Mouse (Mus musculus) layer of hippocampus, adult 9-11 months (tissue): Measurements from ENCODE around the gene Crtam.

Experiments
- DNase-seq: peaks from one replicate; pipeline ENCODE4 v3.0.0; 2022

Gene Crtam

DNA sequence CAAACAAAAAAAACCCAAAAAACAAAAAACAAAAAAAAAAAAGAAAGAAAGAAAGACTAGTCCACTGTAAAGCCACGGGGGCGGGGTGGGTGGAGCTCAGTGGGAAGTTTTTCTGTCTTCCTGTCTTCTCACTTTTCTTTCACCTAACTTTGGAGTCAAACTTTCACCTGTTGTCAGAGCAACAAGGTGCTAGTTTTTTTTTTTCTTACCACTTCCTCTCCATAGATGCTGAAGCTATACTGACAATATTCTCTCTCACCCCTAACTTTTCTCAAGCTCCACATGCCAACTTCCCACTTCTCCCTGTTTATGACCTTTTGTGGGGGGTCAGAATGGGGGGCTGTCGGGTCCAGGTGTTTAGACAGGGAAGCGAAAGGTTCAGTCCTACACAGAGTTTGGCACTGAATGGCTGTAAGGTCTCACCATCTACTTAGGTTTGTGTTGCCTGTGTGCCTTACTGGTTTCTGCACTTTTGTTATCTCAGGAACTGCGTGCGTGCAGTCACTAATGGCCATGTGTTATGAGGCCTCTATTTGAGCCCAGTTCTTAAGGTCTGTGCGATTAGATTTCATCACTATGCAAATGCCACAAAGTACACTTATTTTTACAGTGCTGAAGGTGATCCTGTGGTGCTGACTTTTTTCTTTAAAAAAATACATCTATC is 7.2 kb downstream of the Crtam start:
- no peak for DNase-seq

GRCm38 (mm10) chr9:40994075-40994474 is 10.4 kb downstream of the Crtam start:
- DNase-seq: no peak

GRCm38 (mm10) chr9:40991511-40991910 is 12.9 kb downstream of the Crtam start:
- DNase-seq: no peak

- DNase-seq: peak; percentile 57
Measured at GRCm38 (mm10) chr9:40989940-40990588, 14.4 kb downstream of the Crtam start.

DNA sequence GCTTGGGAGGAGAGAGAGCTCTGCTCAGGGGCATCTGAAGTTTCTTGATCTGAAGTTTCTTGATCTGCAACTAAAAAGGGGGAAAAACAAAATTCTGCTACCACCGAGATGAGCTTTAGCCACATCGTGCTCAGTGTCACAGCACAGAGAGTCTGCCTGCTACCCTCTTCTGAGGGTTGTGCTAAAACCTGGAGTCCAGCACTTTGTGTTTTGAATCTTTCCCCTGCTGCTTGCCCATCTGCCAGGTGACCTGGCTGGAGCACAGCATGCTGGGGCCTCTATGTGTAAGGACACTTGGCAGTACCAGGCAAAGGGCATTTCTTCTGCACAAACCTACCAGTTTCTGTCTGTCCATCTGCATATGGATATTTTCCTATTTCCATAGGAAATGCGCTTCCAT is 20.1 kb downstream of the Crtam start:
- no peak for DNase-seq

DNA sequence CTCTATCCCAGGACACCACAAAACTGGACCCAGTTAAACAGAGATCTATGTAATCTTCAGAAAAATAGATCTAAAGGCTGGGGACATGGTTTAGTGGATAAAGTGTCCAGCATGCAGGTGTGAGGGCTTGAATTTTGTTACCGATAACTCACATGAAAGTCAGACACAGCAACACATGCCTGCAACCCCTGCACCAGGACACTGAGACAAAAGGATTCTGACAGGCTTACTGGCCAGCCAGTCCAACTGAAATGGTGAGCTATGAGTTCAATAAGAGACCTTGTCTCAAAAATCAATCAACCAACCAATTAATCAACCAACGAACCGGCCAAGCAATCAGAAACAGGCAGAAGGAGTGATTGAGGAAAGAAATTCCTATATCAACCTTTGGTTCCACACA is 20.7 kb downstream of the Crtam start:
- DNase-seq: no peak

GRCm38 (mm10) chr9:40982480-40982879 is 21.9 kb downstream of the Crtam start:
- no peak for DNase-seq

- DNase-seq: no peak
Measured at GRCm38 (mm10) chr9:40974042-40974801, 30.2 kb downstream of the Crtam start.

- no peak for DNase-seq
Measured at GRCm38 (mm10) chr9:40964418-40964714, 40.1 kb downstream of the Crtam start.

DNA sequence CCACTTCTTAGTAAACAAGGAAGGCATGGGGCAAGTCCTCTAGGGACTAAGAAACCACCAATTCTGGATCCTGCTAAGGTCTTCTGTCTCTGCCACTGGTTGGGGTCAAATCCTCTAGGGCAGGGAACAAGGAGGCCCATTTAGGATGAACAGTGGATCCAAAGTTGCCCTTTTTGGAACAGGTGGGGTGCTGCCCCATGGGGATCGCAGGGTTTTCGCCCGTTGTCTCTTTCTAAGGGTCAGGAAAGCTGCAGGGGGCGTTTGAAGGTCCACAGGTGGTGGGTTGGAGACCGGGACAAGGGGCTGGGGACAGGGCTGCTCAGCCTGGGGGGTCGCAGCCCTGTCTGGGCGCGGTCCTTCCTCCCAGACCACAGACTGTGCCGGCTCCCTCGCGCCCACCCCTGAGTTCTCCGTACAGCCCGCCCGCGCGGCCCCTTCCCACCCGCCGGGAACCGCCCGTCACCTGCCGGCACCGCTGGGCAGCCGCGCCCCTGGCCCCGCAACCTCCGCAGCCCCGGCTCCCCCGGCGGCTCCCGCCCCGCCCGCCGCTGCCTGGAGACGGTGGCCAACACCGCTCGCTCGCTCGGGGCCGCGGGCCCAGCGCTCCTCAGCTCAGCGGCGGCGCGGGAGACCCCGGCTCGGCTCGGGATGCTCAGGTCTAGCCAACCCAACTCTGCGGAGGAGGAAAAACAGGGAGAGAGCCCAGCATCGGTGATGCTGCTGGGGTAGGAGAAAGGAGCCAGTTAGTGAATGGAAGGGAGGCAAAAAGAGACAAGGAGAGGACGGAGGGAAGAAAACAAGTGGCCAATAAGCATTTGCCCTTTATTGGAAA is 40.6 kb downstream of the Crtam start, which contains the start of gene Jhy:
Gene Jhy, minus strand, starts transcription at position 533 of the 832 bp plus-strand sequence.
- DNase-seq: no peak

- no peak for DNase-seq
Measured at GRCm38 (mm10) chr9:40961401-40961800, 43.0 kb downstream of the Crtam start.

DNA sequence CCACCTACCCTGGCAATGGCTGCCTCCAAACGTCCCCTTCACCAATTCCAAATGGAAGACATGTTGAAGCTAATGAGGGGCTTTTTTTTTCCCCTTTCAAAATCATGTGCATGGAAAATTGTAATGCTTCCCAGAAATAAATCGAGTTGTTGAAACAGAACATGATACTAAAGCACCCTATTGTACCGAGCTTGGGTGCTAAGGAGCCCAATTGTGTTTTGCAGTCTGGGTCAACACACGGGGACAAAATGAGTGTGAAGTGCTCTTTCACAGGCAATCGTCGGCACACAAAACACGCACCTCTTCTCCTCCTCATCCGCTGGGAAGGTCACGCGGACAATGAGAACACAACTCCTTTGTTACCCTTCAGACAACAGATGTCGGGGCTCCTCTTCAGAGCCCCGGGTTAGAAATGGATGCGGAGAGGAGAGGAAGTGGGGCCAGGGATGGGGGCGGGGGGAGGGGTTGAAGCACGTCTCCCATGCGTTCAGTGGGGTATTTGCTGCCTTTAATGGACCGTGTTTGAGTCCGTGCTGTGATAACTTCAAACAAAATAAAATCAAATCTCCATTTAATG is 55.3 kb downstream of the Crtam start:
- no peak for DNase-seq

DNA sequence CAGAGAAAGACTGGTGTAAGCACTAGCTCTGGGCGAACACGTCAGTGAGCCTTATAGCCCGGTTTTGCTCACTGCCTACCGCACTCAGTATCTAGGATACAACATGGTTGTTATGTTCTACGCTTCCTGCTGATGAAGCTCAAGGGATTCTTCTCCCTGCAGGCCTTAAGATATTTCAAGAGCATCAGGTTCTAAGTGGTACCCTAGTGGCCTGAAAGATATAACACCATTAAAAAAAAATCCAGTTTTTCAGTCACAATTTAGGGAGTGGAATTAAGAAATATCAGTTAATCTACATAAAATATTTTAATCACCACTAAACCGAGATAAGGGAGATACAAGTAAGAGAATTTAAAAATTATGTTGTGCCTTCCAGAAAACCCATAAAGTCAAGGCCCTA is 56.0 kb downstream of the Crtam start:
- DNase-seq: no peak

DNA sequence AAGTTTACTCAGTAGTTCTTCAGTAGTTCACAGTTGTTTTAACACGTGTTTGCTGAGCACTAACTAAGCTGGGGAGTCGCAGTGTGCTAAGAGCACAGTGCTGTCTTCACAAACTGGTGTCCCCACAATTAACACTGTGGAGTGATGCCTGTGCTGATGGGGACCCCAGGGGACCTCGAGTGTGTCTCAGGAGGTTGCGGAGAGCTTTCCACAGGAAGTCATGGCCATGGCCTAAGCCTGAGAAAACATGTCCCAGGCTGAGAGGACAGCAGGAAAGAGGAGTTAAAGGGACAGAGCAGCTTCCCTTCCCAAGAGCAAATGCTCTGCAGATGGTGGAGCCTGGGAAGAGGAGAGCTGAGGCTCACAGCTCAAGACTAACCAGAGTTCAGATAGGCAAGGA is 57.3 kb downstream of the Crtam start:
- no peak for DNase-seq

DNA sequence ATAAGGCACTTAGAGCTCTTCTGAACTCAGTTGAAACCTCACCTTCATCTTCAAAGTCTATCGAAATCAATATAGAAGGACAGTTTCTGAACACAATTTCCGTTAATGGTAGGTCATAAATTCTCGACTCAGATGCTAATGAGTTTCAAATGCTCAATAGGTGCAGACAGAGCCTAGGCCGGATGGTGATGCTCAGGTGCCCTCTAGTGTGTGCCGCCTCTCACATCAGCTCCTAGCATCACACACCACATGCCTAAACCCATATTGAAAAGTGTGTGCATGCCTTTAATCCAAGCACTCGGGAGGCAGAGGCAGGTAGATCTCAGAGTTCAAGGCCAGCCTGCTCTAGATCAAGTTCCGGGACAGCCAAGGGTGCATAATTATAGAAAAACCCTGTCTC is 67.0 kb downstream of the Crtam start:
- no peak for DNase-seq

DNA sequence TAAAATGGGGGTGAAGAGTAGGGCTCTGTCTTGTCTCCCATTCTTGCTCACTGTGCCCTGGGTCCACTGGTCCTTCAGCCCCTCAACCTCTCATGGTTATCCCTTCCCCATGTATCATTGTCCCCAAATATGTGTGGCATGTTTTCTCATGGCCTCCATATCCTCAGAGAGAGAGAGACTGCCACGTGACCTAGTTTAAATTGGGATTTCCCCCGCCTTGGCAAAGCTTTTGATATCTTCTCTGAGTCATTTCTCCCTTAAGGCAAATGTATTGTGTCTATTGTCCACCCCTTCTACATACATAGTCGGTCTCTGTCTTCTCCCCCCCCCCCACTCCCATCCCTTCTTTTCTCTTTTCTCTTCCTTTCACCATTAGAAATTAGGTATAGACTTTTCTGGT is 71.1 kb downstream of the Crtam start:
- DNase-seq: no peak

GRCm38 (mm10) chr9:40927351-40927980 is 77.0 kb downstream of the Crtam start:
- DNase-seq: no peak
